Mouse (Mus musculus): Measurements from ENCODE around the gene Slc4a8. TPM values are rescaled to one million over a fixed set of nuclear protein-coding genes. Genes with fewer than 3 reads are reported as not detected.
"Not testable (repeated sequence)": the region's sequence is repeated elsewhere in the genome, so short reads cannot be mapped to it uniquely, and the experiment has no call there.

Slc4a8 gene
- polyA plus RNA-seq, 1 experiment, result 11.0 TPM

GRCm38 (mm10) chr15:100764163-100764951 is 2.8 kb downstream of the Slc4a8 start:
- Histone ChIP-seq H3K4me1 (ENCODE audit: control insufficient read depth, insufficient read depth, insufficient read length) (peaks cover 12% of the 10 kb centered on the region), H3K27ac (ENCODE audit: insufficient read depth, low read length) (no peak overlapping the region), H3K27me3 (ENCODE audit: control insufficient read depth, insufficient read depth, low read length) (peaks cover 2% of the 10 kb centered on the region; the same call in 1 of the 2 replicates), H3K36me3 (ENCODE audit: control insufficient read depth, insufficient read depth, low read length) (no peaks in the 10 kb centered on the region), H3K4me3 (ENCODE audit: extremely low read depth, insufficient read depth, insufficient read length) (no peak overlapping the region)
- TF ChIP-seq CTCF (IDR thresholded peaks at IDR 0.05; ENCODE audit: extremely low read depth, insufficient read depth, insufficient read length, insufficient replicate concordance) (no peak), POLR2A (IDR thresholded peaks at IDR 0.05; ENCODE audit: low read depth, low read length) (no peak)
- 79% methylated on average over 16 of the region's 16 CpGs for WGBS
- DNase-seq (ENCODE audit: low read depth in 1 of 2, low spot score in 2 of 2), result no peak

- 84% methylated on average over 9 of the region's 9 CpGs for WGBS
- H3K27me3 ChIP-seq (ENCODE audit: control insufficient read depth, insufficient read depth, low read length), result peaks cover under 1% of the 10 kb centered on the region; the same call in 1 of the 2 replicates
Measured at GRCm38 (mm10) chr15:100766826-100767225, 5.3 kb downstream of the Slc4a8 start.

GRCm38 (mm10) chr15:100767851-100768250 is 6.3 kb downstream of the Slc4a8 start:
- no peaks in the 10 kb centered on the region for H3K27me3 ChIP-seq (ENCODE audit: control insufficient read depth, insufficient read depth, low read length)
- 81% methylated on average over 13 of the region's 13 CpGs for WGBS

More at GRCm38 (mm10) chr15:100766826-100767225, 5.3 kb downstream of the Slc4a8 start:
- no peak for DNase-seq (ENCODE audit: low read depth in 1 of 2, low spot score in 2 of 2)
- Histone ChIP-seq H3K4me3 (ENCODE audit: extremely low read depth, insufficient read depth, insufficient read length) (no peak overlapping the region), H3K36me3 (ENCODE audit: control insufficient read depth, insufficient read depth, low read length) (no peaks in the 10 kb centered on the region), H3K4me1 (ENCODE audit: control insufficient read depth, insufficient read depth, insufficient read length) (peaks cover 6% of the 10 kb centered on the region; the same call in 1 of the 2 replicates), H3K27ac (ENCODE audit: insufficient read depth, low read length) (no peak overlapping the region)
- no peak for TF ChIP-seq CTCF (IDR thresholded peaks at IDR 0.05; ENCODE audit: extremely low read depth, insufficient read depth, insufficient read length, insufficient replicate concordance)
- no peak for TF ChIP-seq POLR2A (IDR thresholded peaks at IDR 0.05; ENCODE audit: low read depth, low read length)

GRCm38 (mm10) chr15:100769023-100769422 is 7.5 kb downstream of the Slc4a8 start:
- H3K27me3 ChIP-seq (ENCODE audit: control insufficient read depth, insufficient read depth, low read length); DNase-seq (ENCODE audit: low read depth in 1 of 2, low spot score in 2 of 2); H3K27ac ChIP-seq (ENCODE audit: insufficient read depth, low read length); H3K36me3 ChIP-seq (ENCODE audit: control insufficient read depth, insufficient read depth, low read length); H3K4me3 ChIP-seq (ENCODE audit: extremely low read depth, insufficient read depth, insufficient read length); H3K4me1 ChIP-seq (ENCODE audit: control insufficient read depth, insufficient read depth, insufficient read length): not testable (repeated sequence)
- WGBS, result 84% methylated on average over 4 of the region's 4 CpGs

More at GRCm38 (mm10) chr15:100767851-100768250, 6.3 kb downstream of the Slc4a8 start:
- DNase-seq (ENCODE audit: low read depth in 1 of 2, low spot score in 2 of 2), result no peak
- TF ChIP-seq CTCF (IDR thresholded peaks at IDR 0.05; ENCODE audit: extremely low read depth, insufficient read depth, insufficient read length, insufficient replicate concordance), result no peak
- Histone ChIP-seq H3K27ac (ENCODE audit: insufficient read depth, low read length) (no peak overlapping the region), H3K4me1 (ENCODE audit: control insufficient read depth, insufficient read depth, insufficient read length) (no peaks in the 10 kb centered on the region), H3K4me3 (ENCODE audit: extremely low read depth, insufficient read depth, insufficient read length) (no peak overlapping the region), H3K36me3 (ENCODE audit: control insufficient read depth, insufficient read depth, low read length) (no peaks in the 10 kb centered on the region)

DNA sequence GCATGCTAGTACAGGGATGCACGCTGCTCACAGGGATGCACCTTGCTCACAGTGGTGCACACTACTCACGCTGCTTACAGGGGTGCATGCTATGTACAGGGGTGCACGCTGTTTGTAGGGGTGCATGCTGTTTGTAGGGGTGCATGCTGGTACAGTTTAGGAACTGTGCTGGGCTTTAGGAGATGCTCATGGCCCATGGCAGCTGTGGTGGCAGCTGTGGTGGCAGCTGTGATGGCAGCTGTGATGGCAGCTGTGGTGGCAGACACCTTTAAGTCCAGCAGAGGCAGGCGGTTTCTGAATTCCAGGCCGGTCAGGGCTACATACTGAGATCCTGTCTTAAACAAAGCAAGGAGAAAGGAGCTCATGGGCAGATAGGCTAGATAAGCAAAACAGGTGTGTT is 8.8 kb downstream of the Slc4a8 start:
- no peak overlapping the region for H3K4me3 ChIP-seq (ENCODE audit: extremely low read depth, insufficient read depth, insufficient read length)
- no peaks in the 10 kb centered on the region for H3K36me3 ChIP-seq (ENCODE audit: control insufficient read depth, insufficient read depth, low read length)
- no peak overlapping the region for H3K27ac ChIP-seq (ENCODE audit: insufficient read depth, low read length)
- H3K4me1 ChIP-seq (ENCODE audit: control insufficient read depth, insufficient read depth, insufficient read length), result no peaks in the 10 kb centered on the region
- WGBS, result 93% methylated on average over 5 of the region's 5 CpGs
- no peaks in the 10 kb centered on the region for H3K27me3 ChIP-seq (ENCODE audit: control insufficient read depth, insufficient read depth, low read length)
- no peak for DNase-seq (ENCODE audit: low read depth in 1 of 2, low spot score in 2 of 2)
- TF ChIP-seq POLR2A (IDR thresholded peaks at IDR 0.05; ENCODE audit: low read depth, low read length) (no peak), CTCF (IDR thresholded peaks at IDR 0.05; ENCODE audit: extremely low read depth, insufficient read depth, insufficient read length, insufficient replicate concordance) (no peak)

DNA sequence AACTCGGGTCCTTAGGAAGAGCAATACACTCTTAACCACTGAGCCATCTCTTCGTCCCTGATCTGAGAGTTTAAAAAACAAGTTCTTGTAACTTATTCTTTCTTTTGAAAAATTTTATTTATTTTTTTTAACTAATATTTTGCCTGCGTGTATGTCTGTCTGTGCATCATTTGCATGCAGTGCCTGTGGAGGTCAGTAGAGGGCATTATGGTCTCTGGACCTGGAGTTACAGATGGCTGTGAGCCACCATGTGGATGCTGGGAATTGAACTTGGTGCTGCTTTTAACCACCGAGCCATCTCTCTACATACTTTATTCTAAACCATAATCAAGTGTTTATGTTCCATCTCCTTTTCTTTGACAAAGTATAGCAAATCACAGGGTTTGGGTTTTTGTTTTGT is 11.1 kb downstream of the Slc4a8 start:
- no peaks in the 10 kb centered on the region for H3K27me3 ChIP-seq (ENCODE audit: control insufficient read depth, insufficient read depth, low read length)
- TF ChIP-seq POLR2A (IDR thresholded peaks at IDR 0.05; ENCODE audit: low read depth, low read length), result no peak
- no peaks in the 10 kb centered on the region for H3K36me3 ChIP-seq (ENCODE audit: control insufficient read depth, insufficient read depth, low read length)
- H3K4me3 ChIP-seq (ENCODE audit: extremely low read depth, insufficient read depth, insufficient read length), result no peak overlapping the region
- no peaks in the 10 kb centered on the region for H3K4me1 ChIP-seq (ENCODE audit: control insufficient read depth, insufficient read depth, insufficient read length)
- DNase-seq (ENCODE audit: low read depth in 1 of 2, low spot score in 2 of 2), result no peak
- no peak overlapping the region for H3K27ac ChIP-seq (ENCODE audit: insufficient read depth, low read length)
- 82% methylated on average over 4 of the region's 4 CpGs for WGBS

DNA sequence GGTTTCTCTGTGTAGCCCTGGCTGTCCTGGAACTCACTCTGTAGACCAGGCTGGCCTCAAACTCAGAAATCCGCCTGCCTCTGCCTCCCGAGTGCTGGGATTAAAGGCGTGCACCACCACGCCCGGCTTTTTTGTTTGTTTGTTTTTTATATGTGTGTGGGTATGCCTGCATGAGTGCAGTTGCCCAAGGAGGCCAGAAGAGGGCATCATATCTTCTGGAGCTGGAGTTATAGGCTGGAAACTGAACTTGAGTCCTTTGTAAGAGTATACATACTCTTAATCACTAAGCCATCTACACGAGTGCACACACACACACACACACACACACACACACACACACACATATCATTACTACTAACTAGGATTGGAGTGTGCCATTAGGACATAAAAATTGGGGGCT is 12.3 kb downstream of the Slc4a8 start:
- not testable (repeated sequence) for H3K27ac ChIP-seq (ENCODE audit: insufficient read depth, low read length); H3K4me1 ChIP-seq (ENCODE audit: control insufficient read depth, insufficient read depth, insufficient read length); H3K36me3 ChIP-seq (ENCODE audit: control insufficient read depth, insufficient read depth, low read length); H3K4me3 ChIP-seq (ENCODE audit: extremely low read depth, insufficient read depth, insufficient read length); H3K27me3 ChIP-seq (ENCODE audit: control insufficient read depth, insufficient read depth, low read length); DNase-seq (ENCODE audit: low read depth in 1 of 2, low spot score in 2 of 2)
- 82% methylated on average over 6 of the region's 6 CpGs for WGBS
